Mouse (Mus musculus): ENCODE measurements around the gene Krtap5-2.
"Not testable (repeated sequence)": the region's sequence is repeated elsewhere in the genome, so short reads cannot be mapped to it uniquely, and the experiment has no call there.

The Krtap5-2 gene

DNA sequence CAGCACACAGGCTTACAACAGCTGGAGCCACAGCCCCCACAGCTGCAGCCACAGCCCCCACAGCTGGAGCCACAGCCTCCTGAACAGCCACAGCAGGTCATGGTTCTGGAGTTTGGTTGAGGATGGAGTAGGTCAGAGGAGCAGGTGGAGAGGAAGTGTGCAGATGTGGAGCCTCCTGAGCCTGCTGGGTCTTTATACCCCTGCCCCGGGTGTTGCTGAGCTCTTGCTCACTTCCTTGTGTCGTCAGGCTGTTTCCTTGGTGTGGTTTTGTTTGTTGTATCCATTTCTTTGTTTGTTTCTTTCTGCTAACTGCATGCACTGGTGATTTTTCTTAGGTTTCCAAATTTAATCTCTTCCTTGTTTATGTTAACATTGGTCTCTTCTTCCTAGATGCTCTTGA is 39.9 kb downstream of the Krtap5-2 start, which contains the start of gene Gm39115:
Gene Gm39115 (minus strand): TSS at position 101 of the 400 bp plus-strand sequence.
- not testable (repeated sequence) for DNase-seq (ENCODE audit: low read depth)

DNA sequence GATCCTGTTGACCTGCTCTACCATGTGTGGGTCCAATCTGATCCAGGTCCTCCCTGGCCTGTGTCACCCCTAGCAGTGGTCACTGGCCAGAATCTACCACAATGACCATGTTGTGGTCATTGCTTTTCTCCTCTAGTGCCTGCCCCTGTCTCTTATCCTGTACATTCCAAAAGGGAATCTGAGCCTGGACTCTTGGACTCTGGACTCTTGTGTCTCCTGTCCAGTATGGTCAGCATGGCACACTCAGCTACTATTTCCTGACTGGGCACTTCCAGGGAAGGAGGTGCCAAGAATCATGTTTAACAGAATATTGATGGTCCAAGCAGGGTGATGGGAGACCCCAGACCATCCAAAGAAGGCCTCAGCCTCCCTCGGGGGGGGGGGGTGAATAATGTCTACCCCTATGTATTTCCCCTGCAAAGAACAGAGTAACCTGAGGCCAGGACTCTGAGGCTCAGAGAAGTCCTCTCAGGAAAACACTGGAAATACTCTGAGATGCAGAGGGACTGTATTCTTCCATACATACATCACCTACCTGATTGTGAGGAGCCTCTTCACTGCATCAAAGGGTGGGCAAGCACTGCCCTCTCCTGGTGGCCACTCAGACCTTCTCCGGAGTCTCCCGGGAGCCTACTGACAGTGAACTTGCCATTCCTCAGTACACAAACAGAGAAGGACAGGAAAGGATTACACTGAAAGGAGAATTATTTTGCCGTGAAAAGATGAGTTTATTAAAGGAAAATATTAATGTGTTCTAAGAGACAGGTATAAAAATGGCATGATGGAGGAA is 41.4 kb downstream of the Krtap5-2 start:
- no peak for DNase-seq (ENCODE audit: low read depth)

DNA sequence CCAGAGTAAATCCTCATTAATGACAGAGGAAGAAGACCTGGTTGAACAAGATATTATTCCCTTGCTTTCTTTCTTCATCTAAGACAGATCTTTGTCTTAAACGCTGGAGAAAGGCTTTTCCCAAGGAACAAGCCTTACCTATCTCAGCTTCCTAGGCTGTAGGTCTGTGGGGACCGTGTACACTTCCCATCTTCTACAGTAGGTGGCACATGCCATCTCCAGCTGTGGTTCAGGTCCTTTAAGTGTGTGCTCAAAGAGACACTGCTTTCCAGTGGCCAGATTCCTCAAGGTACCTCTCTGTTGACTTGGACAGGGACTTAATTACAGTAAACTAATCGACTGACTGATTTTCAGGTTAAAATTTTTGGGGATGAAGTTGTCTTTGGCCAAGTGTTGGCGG is 47.0 kb downstream of the Krtap5-2 start:
- DNase-seq (ENCODE audit: low read depth) = no peak

All from fibroblast of lung, adult 2 months (primary cell).